In genomic region chr3:89193853-89194252, GRCm38 (mm10) we compare ENCODE assay signal across 15 mouse cellular contexts. TPM values are rescaled to one million over a fixed set of nuclear protein-coding genes. Genes with fewer than 3 reads are reported as not detected.
DNase-seq lines count a peak whose midpoint lies in the region; ATAC-seq and TF ChIP-seq lines count a peak whose summit lies in the region.
"Had no signal": no experiment of that assay in that cellular context is flagged by ENCODE, and none has a peak within 500 bp of the region (broad histone marks: within the 10 kb centered on the region; RNA-seq: fewer than 3 reads in every experiment).

No protein-coding gene starts in this region.

- DNase-seq in midbrain, embryonic 14.5 days, result peak; percentile 30
- no peak for DNase-seq in brain, embryonic 14.5 days (ENCODE audit: low read depth)
- peak; percentile 78 for DNase-seq in thymus, postnatal 14 days
- no peak for DNase-seq in adrenal gland, postnatal 25 days
- no peak for DNase-seq in hindbrain, embryonic 14.5 days (ENCODE audit: low spot score)
- DNase-seq: cerebellum, postnatal 36 days; heart, adult 11 months; layer of hippocampus, postnatal 36 days; liver, embryonic 13.5 days had no signal

- WGBS in intestine, postnatal 0 days, result 96% methylated on average over 2 of the region's 2 CpGs
- WGBS in intestine, embryonic 15.5 days, result 89% methylated on average over 2 of the region's 2 CpGs
- WGBS in midbrain, embryonic 14.5 days, result 87% methylated on average over 2 of the region's 2 CpGs
- 91% methylated on average over 2 of the region's 2 CpGs for WGBS in midbrain, embryonic 13.5 days
- WGBS in hindbrain, embryonic 14.5 days, result 91% methylated on average over 2 of the region's 2 CpGs

- no peak for ATAC-seq in intestine, postnatal 0 days
- ATAC-seq in intestine, embryonic 15.5 days, result no peak
- ATAC-seq in midbrain, embryonic 14.5 days (ENCODE audit: low FRiP score, low TSS enrichment), result no peak
- ATAC-seq in midbrain, embryonic 13.5 days, result no peak
- no peak for ATAC-seq in hindbrain, embryonic 14.5 days (ENCODE audit: low FRiP score)
- ATAC-seq: midbrain, embryonic 16.5 days had no signal

- no peaks in the 10 kb centered on the region; the same call in 1 of the 2 replicates for H3K4me1 ChIP-seq in intestine, postnatal 0 days (replicated peaks; ENCODE audit: control insufficient read depth, insufficient read depth, low read length)
- H3K4me1 ChIP-seq in intestine, embryonic 15.5 days (replicated peaks), result peaks cover 8% of the 10 kb centered on the region; the same call in 1 of the 2 replicates
- H3K4me1 ChIP-seq in midbrain, embryonic 14.5 days (ENCODE audit: control insufficient read depth, insufficient read depth, low read length), result peaks cover 10% of the 10 kb centered on the region; the same call in 1 of the 2 replicates
- peaks cover 9% of the 10 kb centered on the region for H3K4me1 ChIP-seq in midbrain, embryonic 13.5 days (replicated peaks)
- peaks cover 9% of the 10 kb centered on the region for H3K4me1 ChIP-seq in hindbrain, embryonic 14.5 days (replicated peaks; ENCODE audit: control insufficient read depth, insufficient read depth, low read length)

- no peak overlapping the region for H3K9ac ChIP-seq in intestine, postnatal 0 days (ENCODE audit: low read depth, low read length)
- no peak overlapping the region for H3K9ac ChIP-seq in intestine, embryonic 15.5 days
- H3K9ac ChIP-seq in midbrain, embryonic 14.5 days (replicated peaks; ENCODE audit: low read length), result no peak overlapping the region
- no peak overlapping the region for H3K9ac ChIP-seq in midbrain, embryonic 13.5 days (replicated peaks)
- H3K9ac ChIP-seq in hindbrain, embryonic 14.5 days, result no peak overlapping the region
- H3K9ac ChIP-seq: hindbrain, embryonic 12.5 days; liver, embryonic 13.5 days had no signal

- no peak overlapping the region for H3K27ac ChIP-seq in intestine, postnatal 0 days (ENCODE audit: low read depth, low read length)
- no peak overlapping the region for H3K27ac ChIP-seq in intestine, embryonic 15.5 days
- H3K27ac ChIP-seq in midbrain, embryonic 14.5 days (replicated peaks; ENCODE audit: low read depth, low read length), result no peak overlapping the region
- H3K27ac ChIP-seq in midbrain, embryonic 13.5 days, result no peak overlapping the region
- H3K27ac ChIP-seq in hindbrain, embryonic 14.5 days, result no peak overlapping the region
- H3K27ac ChIP-seq: hindbrain, embryonic 12.5 days; liver, embryonic 13.5 days had no signal

- H3K9me3 ChIP-seq in intestine, postnatal 0 days (ENCODE audit: control insufficient read depth), result no peaks in the 10 kb centered on the region
- no peaks in the 10 kb centered on the region for H3K9me3 ChIP-seq in intestine, embryonic 15.5 days
- H3K9me3 ChIP-seq in midbrain, embryonic 14.5 days (ENCODE audit: control insufficient read depth, low read length), result no peaks in the 10 kb centered on the region
- no peaks in the 10 kb centered on the region for H3K9me3 ChIP-seq in midbrain, embryonic 13.5 days
- H3K9me3 ChIP-seq in hindbrain, embryonic 14.5 days (ENCODE audit: control insufficient read depth, low read length), result no peaks in the 10 kb centered on the region
- H3K9me3 ChIP-seq: G1E; hindbrain, embryonic 12.5 days; liver, embryonic 13.5 days had no signal

- no peaks in the 10 kb centered on the region for H3K27me3 ChIP-seq in intestine, postnatal 0 days (replicated peaks; ENCODE audit: control insufficient read depth, insufficient read depth, low read length)
- H3K27me3 ChIP-seq in intestine, embryonic 15.5 days (replicated peaks), result no peaks in the 10 kb centered on the region
- no peaks in the 10 kb centered on the region for H3K27me3 ChIP-seq in midbrain, embryonic 14.5 days (ENCODE audit: control insufficient read depth, insufficient read depth, low read length)
- no peaks in the 10 kb centered on the region for H3K27me3 ChIP-seq in midbrain, embryonic 13.5 days
- H3K27me3 ChIP-seq in hindbrain, embryonic 14.5 days (ENCODE audit: control insufficient read depth, insufficient read depth, low read length), result no peaks in the 10 kb centered on the region
- H3K27me3 ChIP-seq: hindbrain, embryonic 12.5 days had no signal

- no peaks in the 10 kb centered on the region for H3K36me3 ChIP-seq in intestine, postnatal 0 days (ENCODE audit: control insufficient read depth, insufficient read depth)
- no peaks in the 10 kb centered on the region for H3K36me3 ChIP-seq in intestine, embryonic 15.5 days
- peaks cover 2% of the 10 kb centered on the region; the same call in 1 of the 2 replicates for H3K36me3 ChIP-seq in midbrain, embryonic 14.5 days (ENCODE audit: control insufficient read depth, insufficient read depth, low read length)
- H3K36me3 ChIP-seq in midbrain, embryonic 13.5 days, result peaks cover under 1% of the 10 kb centered on the region; the same call in 1 of the 2 replicates
- H3K36me3 ChIP-seq in hindbrain, embryonic 14.5 days (replicated peaks; ENCODE audit: control insufficient read depth, insufficient read depth), result peaks cover 2% of the 10 kb centered on the region; the same call in 1 of the 2 replicates
- H3K36me3 ChIP-seq: liver, embryonic 13.5 days had no signal

- TF ChIP-seq CTCF in intestine, postnatal 0 days (IDR thresholded peaks at IDR 0.05; ENCODE audit: low read depth), result peak; percentile 69
- TF ChIP-seq CTCF in brain, embryonic 14.5 days (IDR thresholded peaks at IDR 0.05; ENCODE audit: borderline replicate concordance, extremely low read depth, insufficient read depth, insufficient read length), result peak; percentile 26; the same call in 1 of the 2 replicates

- H3K4me3 ChIP-seq in intestine, postnatal 0 days (ENCODE audit: low read depth, low read length), result no peak overlapping the region
- H3K4me3 ChIP-seq in intestine, embryonic 15.5 days (replicated peaks), result no peak overlapping the region
- no peak overlapping the region for H3K4me3 ChIP-seq in midbrain, embryonic 14.5 days (replicated peaks; ENCODE audit: low read depth, low read length)
- no peak overlapping the region for H3K4me3 ChIP-seq in midbrain, embryonic 13.5 days (replicated peaks)
- no peak overlapping the region for H3K4me3 ChIP-seq in hindbrain, embryonic 14.5 days (replicated peaks; ENCODE audit: low read length)
- H3K4me3 ChIP-seq: hindbrain, embryonic 12.5 days; liver, embryonic 13.5 days had no signal

- H3K4me2 ChIP-seq in intestine, postnatal 0 days (replicated peaks; ENCODE audit: low read depth), result no peak overlapping the region
- H3K4me2 ChIP-seq in intestine, embryonic 15.5 days (replicated peaks), result no peak overlapping the region
- H3K4me2 ChIP-seq in midbrain, embryonic 14.5 days (ENCODE audit: low read length), result no peak overlapping the region
- no peak overlapping the region for H3K4me2 ChIP-seq in midbrain, embryonic 13.5 days (replicated peaks)
- H3K4me2 ChIP-seq in hindbrain, embryonic 14.5 days (replicated peaks), result no peak overlapping the region
- H3K4me2 ChIP-seq: hindbrain, embryonic 12.5 days; liver, embryonic 13.5 days had no signal

- no peak for TF ChIP-seq POLR2A in brain, embryonic 14.5 days (IDR thresholded peaks at IDR 0.05; ENCODE audit: borderline replicate concordance, extremely low read depth, insufficient read depth, insufficient read length, poor library complexity, severe bottlenecking)

RNA-seq across cellular contexts. Expression of gene Gba, which starts 8.9 kb away (rescaled TPM):
- 140 TPM in 2 replicates for polyA plus RNA-seq in intestine, postnatal 0 days (2015; fragmentation: Nextera tagmentation; extraction: Ambion mirVana)
- polyA plus RNA-seq in intestine, embryonic 15.5 days (2015; fragmentation: Nextera tagmentation; extraction: Ambion mirVana), result 53.5 and 53.7 TPM in 2 replicates
- polyA plus RNA-seq in midbrain, embryonic 14.5 days (2014; fragmentation: Nextera tagmentation; extraction: Ambion mirVana), result 42.0 and 47.8 TPM in 2 replicates
- 43.5 and 46.7 TPM in 2 replicates for polyA plus RNA-seq in midbrain, embryonic 13.5 days (2015; fragmentation: Nextera tagmentation; extraction: Ambion mirVana)
- 55.6 and 56.3 TPM in 2 replicates for polyA plus RNA-seq in brain, embryonic 14.5 days (2012; rRNA removed)
- total RNA-seq in adrenal gland, postnatal 25 days (2021), result 72.4 and 79.0 TPM in 2 replicates
- polyA plus RNA-seq in hindbrain, embryonic 14.5 days (2014; fragmentation: Nextera tagmentation; extraction: Ambion mirVana), result 45.7 and 48.8 TPM in 2 replicates

RNA-seq across cellular contexts. Expression of gene Fam189b, which starts 10.9 kb away (rescaled TPM):
- 4.9 and 5.9 TPM in 2 replicates for polyA plus RNA-seq in intestine, postnatal 0 days (2015; fragmentation: Nextera tagmentation; extraction: Ambion mirVana)
- 17.9 and 19.3 TPM in 2 replicates for polyA plus RNA-seq in intestine, embryonic 15.5 days (2015; fragmentation: Nextera tagmentation; extraction: Ambion mirVana)
- polyA plus RNA-seq in midbrain, embryonic 14.5 days (2014; fragmentation: Nextera tagmentation; extraction: Ambion mirVana), result 25.0 and 25.3 TPM in 2 replicates
- 27.5 and 31.3 TPM in 2 replicates for polyA plus RNA-seq in midbrain, embryonic 13.5 days (2015; fragmentation: Nextera tagmentation; extraction: Ambion mirVana)
- 69.1 and 73.8 TPM in 2 replicates for polyA plus RNA-seq in brain, embryonic 14.5 days (2012; rRNA removed)
- total RNA-seq in adrenal gland, postnatal 25 days (2021), result 17.1 and 23.7 TPM in 2 replicates
- polyA plus RNA-seq in hindbrain, embryonic 14.5 days (2014; fragmentation: Nextera tagmentation; extraction: Ambion mirVana), result 32.9 and 33.3 TPM in 2 replicates

RNA-seq across cellular contexts. Expression of gene Scamp3, which starts 16.6 kb away (rescaled TPM):
- 80.5 and 86.3 TPM in 2 replicates for polyA plus RNA-seq in intestine, postnatal 0 days (2015; fragmentation: Nextera tagmentation; extraction: Ambion mirVana)
- polyA plus RNA-seq in intestine, embryonic 15.5 days (2015; fragmentation: Nextera tagmentation; extraction: Ambion mirVana), result 115 and 124 TPM in 2 replicates
- 104 and 123 TPM in 2 replicates for polyA plus RNA-seq in midbrain, embryonic 14.5 days (2014; fragmentation: Nextera tagmentation; extraction: Ambion mirVana)
- polyA plus RNA-seq in midbrain, embryonic 13.5 days (2015; fragmentation: Nextera tagmentation; extraction: Ambion mirVana), result 110 and 116 TPM in 2 replicates
- polyA plus RNA-seq in brain, embryonic 14.5 days (2012; rRNA removed), result 132 and 139 TPM in 2 replicates
- total RNA-seq in adrenal gland, postnatal 25 days (2021), result 98.4 and 112 TPM in 2 replicates
- polyA plus RNA-seq in hindbrain, embryonic 14.5 days (2014; fragmentation: Nextera tagmentation; extraction: Ambion mirVana), result 128 and 134 TPM in 2 replicates

RNA-seq across cellular contexts. Expression of gene Thbs3, which starts 21.1 kb away (rescaled TPM):
- polyA plus RNA-seq in intestine, postnatal 0 days (2015; fragmentation: Nextera tagmentation; extraction: Ambion mirVana), result 15.2 and 17.2 TPM in 2 replicates
- polyA plus RNA-seq in intestine, embryonic 15.5 days (2015; fragmentation: Nextera tagmentation; extraction: Ambion mirVana), result 20.4 and 23.0 TPM in 2 replicates
- 46.0 and 47.6 TPM in 2 replicates for polyA plus RNA-seq in midbrain, embryonic 14.5 days (2014; fragmentation: Nextera tagmentation; extraction: Ambion mirVana)
- 82.9 and 86.2 TPM in 2 replicates for polyA plus RNA-seq in midbrain, embryonic 13.5 days (2015; fragmentation: Nextera tagmentation; extraction: Ambion mirVana)
- 117 and 168 TPM in 2 replicates for polyA plus RNA-seq in brain, embryonic 14.5 days (2012; rRNA removed)
- total RNA-seq in adrenal gland, postnatal 25 days (2021), result 6.1 and 8.7 TPM in 2 replicates
- 29.0 and 31.0 TPM in 2 replicates for polyA plus RNA-seq in hindbrain, embryonic 14.5 days (2014; fragmentation: Nextera tagmentation; extraction: Ambion mirVana)

RNA-seq across cellular contexts. Expression of gene Clk2, which starts 29.3 kb away (rescaled TPM):
- polyA plus RNA-seq in intestine, postnatal 0 days (2015; fragmentation: Nextera tagmentation; extraction: Ambion mirVana), result 8.5 and 8.6 TPM in 2 replicates
- polyA plus RNA-seq in intestine, embryonic 15.5 days (2015; fragmentation: Nextera tagmentation; extraction: Ambion mirVana), result 21.2 and 25.4 TPM in 2 replicates
- polyA plus RNA-seq in midbrain, embryonic 14.5 days (2014; fragmentation: Nextera tagmentation; extraction: Ambion mirVana), result 22.0 and 24.6 TPM in 2 replicates
- polyA plus RNA-seq in midbrain, embryonic 13.5 days (2015; fragmentation: Nextera tagmentation; extraction: Ambion mirVana), result 24.9 and 32.9 TPM in 2 replicates
- polyA plus RNA-seq in brain, embryonic 14.5 days (2012; rRNA removed), result 103 and 123 TPM in 2 replicates
- 98.4 and 103 TPM in 2 replicates for total RNA-seq in adrenal gland, postnatal 25 days (2021)
- polyA plus RNA-seq in hindbrain, embryonic 14.5 days (2014; fragmentation: Nextera tagmentation; extraction: Ambion mirVana), result 19.0 and 19.2 TPM in 2 replicates

Comparison
In these comparisons a context has a peak if more than half of its experiments do, and no peak if none do; other contexts are left out.
1. DNase-seq: peak in midbrain, embryonic 14.5 days (single experiment) and thymus, postnatal 14 days (single experiment); none in brain, embryonic 14.5 days (single experiment), adrenal gland, postnatal 25 days (single experiment) and hindbrain, embryonic 14.5 days (single experiment).